Mouse (Mus musculus) 3T3-L1 (cell line): ENCODE data around the gene Ces1b.

Experiments used
- DNase-seq: peaks from one replicate; pipeline ENCODE4 v3.0.0-alpha.2; 2015; ENCODE audit warnings: low read depth, low spot score

Ces1b gene

GRCm38 (mm10) chr8:93010286-93010685 lies 69.5 kb downstream of the Ces1b start:
- peak; percentile 89 for DNase-seq
